Mouse (Mus musculus) ES-E14 (cell line): ENCODE measurements around the gene Tex33. TPM values are rescaled to one million over a fixed set of nuclear protein-coding genes. Genes with fewer than 3 reads are reported as not detected.
A peak's percentile ranks its signal among the peaks of the same experiment; 100 is the strongest.

Experiments
- DNase-seq: peaks from one replicate; pipeline ENCODE4 v3.0.0-alpha.2; 2013; ENCODE audit warnings: low read depth, low spot score
- H3K27ac ChIP-seq: 2 replicates; pipeline ENCODE4 v1.5.1; 2012; ENCODE audit warnings: low read depth, mild to moderate bottlenecking, low read length, moderate library complexity, mixed read lengths; ENCODE audit not compliant: poor library complexity, insufficient read depth, severe bottlenecking
- H3K36me3 ChIP-seq: 2 replicates; pipeline ENCODE4 v1.6.1; 2012; ENCODE audit warnings: mild to moderate bottlenecking, low read length, moderate library complexity, mixed read lengths; ENCODE audit not compliant: control insufficient read depth, poor library complexity, insufficient read depth, severe bottlenecking
- H3K4me1 ChIP-seq, 2 experiments: fragments of 150-350 bp in 1 of 2; sonication (generic) in 1 of 2; 2 replicates each; pipeline ENCODE4 v1.6.1; 2012; ENCODE audit warnings: low read length in 2 of 2, mild to moderate bottlenecking in 1 of 2, mixed read lengths in 1 of 2; ENCODE audit not compliant: control insufficient read depth in 2 of 2, insufficient read depth in 2 of 2, poor library complexity in 1 of 2
- H3K4me3 ChIP-seq, 2 experiments: fragments of 150-350 bp in 1 of 2; sonication (generic) in 1 of 2; 2 replicates each; pipeline ENCODE4 v1.5.1; 2012; ENCODE audit warnings: low read length in 2 of 2, low read depth in 1 of 2, mild to moderate bottlenecking in 1 of 2, mixed read lengths in 1 of 2; ENCODE audit not compliant: insufficient read depth in 1 of 2, poor library complexity in 1 of 2, severe bottlenecking in 1 of 2
- H3K9ac ChIP-seq: 2 replicates; pipeline ENCODE4 v1.6.1; 2012; ENCODE audit warnings: low read depth, mild to moderate bottlenecking, low read length, mixed read lengths; ENCODE audit not compliant: poor library complexity, insufficient read depth, severe bottlenecking
- H3K9me3 ChIP-seq: fragments of 150-350 bp; sonication (generic); 2 replicates; pipeline ENCODE4 v1.6.1; 2012; ENCODE audit warnings: low read depth, mild to moderate bottlenecking, low read length; ENCODE audit not compliant: control insufficient read depth, insufficient read depth
- CHD2 ChIP-seq: IDR thresholded peaks from 2 replicates; pipeline ENCODE4 v1.6.1; 2014; ENCODE audit warnings: mild to moderate bottlenecking, low read depth, low read length, inconsistent platforms
- HCFC1 ChIP-seq: IDR thresholded peaks from 2 replicates; pipeline ENCODE4 v1.6.1; 2012; ENCODE audit warnings: low read length, inconsistent platforms, borderline replicate concordance; ENCODE audit not compliant: insufficient read depth
- MAFK ChIP-seq: IDR thresholded peaks from 2 replicates; pipeline ENCODE4 v1.6.1; 2014; ENCODE audit warnings: mild to moderate bottlenecking, low read depth, low read length, inconsistent platforms; ENCODE audit not compliant: insufficient read depth
- ZC3H11A ChIP-seq: IDR thresholded peaks from 2 replicates; pipeline ENCODE4 v1.6.1; 2012; ENCODE audit warnings: low read depth, mild to moderate bottlenecking, inconsistent platforms, low read length, borderline replicate concordance
- ZNF384 ChIP-seq: IDR thresholded peaks from 2 replicates; pipeline ENCODE4 v1.6.1; 2012; ENCODE audit warnings: low read depth, low read length, inconsistent platforms
- in situ Hi-C, 2 experiments: fragments of 600-800 bp; cut with MboI; formaldehyde crosslinking; loops; one replicate each; pipeline ENCODE4 v1.15.1; 2025; ENCODE audit warnings: low sequenced_read_pairs in 2 of 2, inconsistent platforms in 1 of 2; ENCODE audit not compliant: unreplicated experiment in 2 of 2
- total RNA-seq: library from RNA; depleted of rRNA; stranded (reverse); fragments of 300-350 nt; gene quantifications from 2 replicates; pipeline ENCODE4 v1.2.3, GENCODE M21; 2012

Tex33 gene
- total RNA-seq, 1 experiment = not detected

GRCm38 (mm10) chr15:78413719-78414117 lies 18.0 kb upstream of the Tex33 start:
- no peak overlapping the region for H3K27ac ChIP-seq
- in situ Hi-C loops = no loop called here
- TF ChIP-seq MAFK (no peak), ZNF384 (no peak), CHD2 (no peak), ZC3H11A (no peak), HCFC1 (no peak)

GRCm38 (mm10) chr15:78413083-78413718 lies 17.5 kb upstream of the Tex33 start:
- no peak for DNase-seq
- Histone ChIP-seq H3K4me3 (no peak overlapping the region), H3K4me1 (peaks cover 0 to 12% of the 10 kb centered on the region in 2 experiments; a peak in 1 of 4 replicates), H3K27ac (no peak overlapping the region), H3K9me3 (no peaks in the 10 kb centered on the region), H3K36me3 (peaks cover 19% of the 10 kb centered on the region; the same call in 1 of the 2 replicates), H3K9ac (no peak overlapping the region)
- in situ Hi-C loops = no loop called here
- TF ChIP-seq CHD2 (no peak), MAFK (no peak)

More at GRCm38 (mm10) chr15:78413719-78414117, 18.0 kb upstream of the Tex33 start:
- Histone ChIP-seq H3K9ac (no peak overlapping the region), H3K4me3 (no peak overlapping the region), H3K36me3 (peaks cover 19% of the 10 kb centered on the region; the same call in 1 of the 2 replicates), H3K4me1 (peaks cover 0 to 12% of the 10 kb centered on the region in 2 experiments; a peak in 1 of 4 replicates), H3K9me3 (no peaks in the 10 kb centered on the region)
- DNase-seq = no peak

GRCm38 (mm10) chr15:78409570-78410052 lies 13.9 kb upstream of the Tex33 start:
- H3K9me3 ChIP-seq = no peaks in the 10 kb centered on the region
- in situ Hi-C loops = no loop called here
- H3K4me1 ChIP-seq = peaks cover 0 to 9% of the 10 kb centered on the region in 2 experiments; a peak in 1 of 4 replicates
- peaks cover 19% of the 10 kb centered on the region; the same call in 1 of the 2 replicates for H3K36me3 ChIP-seq
- H3K27ac ChIP-seq = no peak overlapping the region
- DNase-seq = no peak
- peak overlapping the region; percentile 65 for H3K9ac ChIP-seq
- TF ChIP-seq CHD2 = no peak
- no peak for TF ChIP-seq ZNF384
- H3K4me3 ChIP-seq = peak overlapping the region; percentile 50 to 73

DNA sequence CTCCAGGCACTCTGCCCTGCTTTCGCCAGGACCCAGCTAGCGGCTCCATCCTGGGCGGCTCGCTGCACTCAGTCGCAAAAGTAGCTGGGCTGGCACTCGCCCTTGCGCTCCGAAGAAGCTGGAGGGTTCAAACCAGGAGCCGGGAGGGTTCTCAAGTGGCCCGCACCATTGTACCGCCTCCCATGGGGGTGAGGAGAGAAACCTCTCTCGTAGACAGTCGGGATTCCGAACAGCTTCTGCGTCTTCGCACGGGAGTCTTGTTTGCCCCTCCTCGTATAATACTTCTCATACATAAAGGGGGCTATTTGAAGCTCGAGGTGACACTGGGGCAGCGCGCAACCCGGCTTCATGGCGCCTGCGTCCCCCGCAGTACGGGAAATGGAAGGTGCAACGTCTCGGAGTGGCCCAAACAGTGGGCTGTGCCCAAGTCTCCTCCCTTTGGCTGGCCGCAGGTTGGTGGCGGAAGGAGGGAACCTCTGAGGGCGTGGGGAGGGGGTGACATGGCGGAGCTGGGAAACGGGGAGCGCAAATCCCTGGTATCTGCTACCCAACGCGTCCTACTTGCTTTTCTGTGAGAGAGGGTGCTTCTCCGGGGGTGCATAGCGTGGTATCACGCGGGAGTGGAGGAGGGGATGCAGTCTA lies 10.7 kb upstream of the Tex33 start, which contains the start of gene Mpst:
Gene Mpst (plus strand): TSS at position 124 of the 642 bp plus-strand sequence.
- Histone ChIP-seq H3K36me3 (peaks cover 7% of the 10 kb centered on the region; the same call in 1 of the 2 replicates), H3K4me1 (peaks cover 0 to 17% of the 10 kb centered on the region in 2 experiments; a peak in 2 of 4 replicates), H3K4me3 (peak within 1 kb of the TSS; percentile 80 to 83), H3K9me3 (no peaks in the 10 kb centered on the region), H3K27ac (peak within 1 kb of the TSS; percentile 91), H3K9ac (peak within 1 kb of the TSS; percentile 81)
- in situ Hi-C loops = no loop called here
- peak; percentile 78 for DNase-seq
- TF ChIP-seq HCFC1 (0 out of 2 replicates have a peak, but pooled peaks have one; percentile 5), ZNF384 (no peak)
